Mouse (Mus musculus) ovary, postnatal 36 days (tissue): ENCODE data around the gene Zfp36l2.
A peak's percentile ranks its signal among the peaks of the same experiment; 100 is the strongest.
"Not testable (repeated sequence)": the region's sequence is repeated elsewhere in the genome, so short reads cannot be mapped to it uniquely, and the experiment has no call there.

ENCODE experiments used
- DNase-seq: peaks from one replicate; pipeline ENCODE4 v3.0.0; 2022; ENCODE audit warnings: low spot score, mixed read lengths

Gene Zfp36l2

GRCm38 (mm10) chr17:84195003-84195395, 7.3 kb upstream of the Zfp36l2 start:
- DNase-seq: no peak

- DNase-seq: no peak
Observed at GRCm38 (mm10) chr17:84194282-84195002, 6.7 kb upstream of the Zfp36l2 start.

GRCm38 (mm10) chr17:84193411-84193810, 5.7 kb upstream of the Zfp36l2 start:
- no peak for DNase-seq

- no peak for DNase-seq
Observed at GRCm38 (mm10) chr17:84191946-84192345, 4.2 kb upstream of the Zfp36l2 start.

- peak; percentile 82 for DNase-seq
Observed at GRCm38 (mm10) chr17:84190885-84191284, 3.1 kb upstream of the Zfp36l2 start.

- DNase-seq: peak; percentile 41
Observed at GRCm38 (mm10) chr17:84189127-84189854, 1.5 kb upstream of the Zfp36l2 start.

GRCm38 (mm10) chr17:84188374-84188961, 721 bp upstream of the Zfp36l2 start:
- DNase-seq: peak; percentile 96

- not testable (repeated sequence) for DNase-seq
Observed at GRCm38 (mm10) chr17:84187264-84187663, 483 bp downstream of the Zfp36l2 start.

- DNase-seq: peak; percentile 70
Observed at GRCm38 (mm10) chr17:84186451-84187202, 1.1 kb downstream of the Zfp36l2 start.

GRCm38 (mm10) chr17:84185581-84186450, 1.9 kb downstream of the Zfp36l2 start:
- DNase-seq: peak; percentile 71

GRCm38 (mm10) chr17:84185011-84185411, 2.7 kb downstream of the Zfp36l2 start:
- DNase-seq: no peak

- peak; percentile 87 for DNase-seq
Observed at GRCm38 (mm10) chr17:84183291-84183781, 4.4 kb downstream of the Zfp36l2 start.

GRCm38 (mm10) chr17:84182311-84183271, 5.2 kb downstream of the Zfp36l2 start:
- peak; percentile 58 for DNase-seq

GRCm38 (mm10) chr17:84181502-84182310, 6.0 kb downstream of the Zfp36l2 start:
- DNase-seq: peak; percentile 45

- no peak for DNase-seq
Observed at GRCm38 (mm10) chr17:84180715-84181501, 6.8 kb downstream of the Zfp36l2 start.

- DNase-seq: no peak
Observed at GRCm38 (mm10) chr17:84179973-84180365, 7.8 kb downstream of the Zfp36l2 start.

GRCm38 (mm10) chr17:84179026-84179972, 8.4 kb downstream of the Zfp36l2 start:
- no peak for DNase-seq
